1 mouse cellular context compared by ENCODE assay signal in the genomic region with DNA sequence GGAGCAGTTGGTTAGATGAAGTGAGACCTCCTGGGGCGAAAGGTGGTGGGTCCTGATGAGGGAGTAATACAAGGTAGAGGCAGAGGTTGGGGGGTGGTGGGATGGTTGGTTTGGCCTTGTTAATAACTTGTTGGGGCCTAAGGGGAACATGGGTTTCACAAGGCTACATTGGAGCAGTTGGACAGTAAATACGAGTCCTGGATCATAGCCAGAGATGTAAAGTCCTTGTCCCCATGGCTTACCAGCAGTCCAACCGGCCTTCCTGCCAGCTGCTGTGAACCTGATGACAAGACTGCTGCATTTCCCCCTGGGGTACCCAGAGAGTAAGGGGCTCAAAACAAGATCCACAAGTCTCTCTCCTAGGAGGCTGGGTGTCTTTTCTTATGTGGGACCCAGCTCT.
TF ChIP-seq lines count a peak whose summit lies in the region.

No protein-coding gene starts in this region.

TF ChIP-seq in CH12.LX, 34 proteins besides CTCF, POLR2A, EP300 and RAD21:
- TF ChIP-seq CHD2 (IDR thresholded peaks at IDR 0.05; ENCODE audit: low read length) (no peak), ZMIZ1 (IDR thresholded peaks at IDR 0.05; ENCODE audit: low read depth, low read length) (no peak), POLR2AphosphoS2 (IDR thresholded peaks at IDR 0.05; ENCODE audit: low read depth, low read length) (no peak)
